Mouse (Mus musculus): ENCODE results near the gene Ttk.

Ttk gene

DNA sequence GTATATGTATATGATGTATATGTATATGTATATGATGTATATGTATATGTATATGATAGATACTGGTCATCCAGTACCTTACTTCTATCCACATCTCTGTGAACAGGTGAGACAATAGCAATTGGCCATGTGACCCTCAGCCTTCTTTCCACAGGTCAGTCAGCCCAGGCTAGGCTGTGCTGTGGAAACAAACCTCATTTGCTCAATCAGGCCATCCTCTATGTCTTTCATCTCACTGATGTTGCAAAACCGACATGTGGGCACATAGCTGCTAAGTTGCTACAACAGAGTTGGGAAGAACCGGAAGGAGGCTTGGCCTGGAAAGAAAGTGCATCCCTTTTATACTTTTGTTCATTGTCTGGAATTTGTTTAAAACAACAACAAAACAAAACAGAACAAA lies 67.6 kb downstream of the Ttk start:
- DNase-seq = no peak

DNA sequence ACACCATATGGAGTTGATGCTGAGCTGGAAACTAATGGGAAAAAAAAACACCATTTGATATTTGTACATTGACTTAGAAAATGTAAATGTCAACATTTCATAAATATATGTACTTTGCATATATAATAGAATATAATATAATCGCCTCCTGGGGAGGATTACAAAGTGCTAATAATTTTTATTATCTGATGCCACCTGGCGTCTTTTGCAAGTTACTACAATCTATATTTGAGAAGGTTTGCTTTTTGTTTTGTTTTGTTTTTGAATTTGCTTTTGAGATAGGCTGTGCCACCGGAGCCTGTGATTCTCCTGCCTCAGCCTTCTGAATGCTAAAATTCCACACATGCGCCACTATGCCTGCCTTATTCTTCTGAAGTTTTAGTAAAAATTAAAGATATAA lies 71.3 kb downstream of the Ttk start:
- DNase-seq = no peak

DNA sequence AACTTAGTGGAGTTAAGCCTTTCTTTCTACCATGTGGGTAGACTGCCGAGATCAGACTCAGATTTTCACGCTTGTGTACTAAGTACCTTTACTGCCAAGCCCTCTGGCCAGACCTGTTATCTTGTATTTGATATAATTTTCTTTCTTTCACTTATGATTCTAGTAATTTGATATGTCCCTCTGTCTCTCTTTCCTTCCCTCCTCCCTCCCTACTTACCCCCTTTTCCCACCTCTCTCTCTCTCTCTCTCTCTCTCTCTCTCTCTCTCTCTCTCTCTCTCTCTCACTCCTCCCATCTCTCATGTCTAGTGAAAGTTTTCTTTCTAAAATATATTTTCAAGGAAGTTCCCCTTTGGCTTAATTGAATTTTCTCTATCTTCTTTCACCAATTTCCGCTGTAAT lies 72.5 kb downstream of the Ttk start:
- DNase-seq = no peak

- no peak for DNase-seq
These were observed 75.3 kb downstream of the Ttk start for GRCm38 (mm10) chr9:83909836-83910235.

- DNase-seq = no peak
These were observed 76.4 kb downstream of the Ttk start for GRCm38 (mm10) chr9:83910926-83911325.
